In genomic region chr10:106509281-106510165, GRCm38 (mm10) we compare ENCODE assay signal across 15 mouse cellular contexts. TPM values are rescaled to one million over a fixed set of nuclear protein-coding genes. Genes with fewer than 3 reads are reported as not detected.
DNase-seq lines count a peak whose midpoint lies in the region; ATAC-seq and TF ChIP-seq lines count a peak whose summit lies in the region.
"Had no signal": no experiment of that assay in that cellular context is flagged by ENCODE, and none has a peak within 500 bp of the region (broad histone marks: within the 10 kb centered on the region; RNA-seq: fewer than 3 reads in every experiment).

No protein-coding gene starts in this region.

- no peaks in the 10 kb centered on the region for H3K27me3 ChIP-seq in hindbrain, embryonic 16.5 days (replicated peaks; ENCODE audit: control insufficient read depth, insufficient read depth, low read length)
- no peaks in the 10 kb centered on the region for H3K27me3 ChIP-seq in hindbrain, embryonic 14.5 days (ENCODE audit: control insufficient read depth, insufficient read depth, low read length)
- no peaks in the 10 kb centered on the region for H3K27me3 ChIP-seq in cerebellum, adult 2 months (ENCODE audit: control insufficient read depth, insufficient read depth, low read length)
- H3K27me3 ChIP-seq: forebrain, embryonic 13.5 days; heart, embryonic 12.5 days; hindbrain, embryonic 12.5 days; kidney, embryonic 15.5 days; Patski had no signal

- no peak overlapping the region for H3K4me2 ChIP-seq in hindbrain, embryonic 16.5 days (ENCODE audit: low read length)
- H3K4me2 ChIP-seq in hindbrain, embryonic 14.5 days (replicated peaks) = no peak overlapping the region
- H3K4me2 ChIP-seq: forebrain, embryonic 13.5 days; heart, embryonic 12.5 days; hindbrain, embryonic 12.5 days; kidney, embryonic 15.5 days had no signal

- no peak overlapping the region for H3K27ac ChIP-seq in hindbrain, embryonic 16.5 days (ENCODE audit: low read depth, low read length)
- no peak overlapping the region for H3K27ac ChIP-seq in hindbrain, embryonic 14.5 days
- H3K27ac ChIP-seq in cerebellum, adult 2 months (ENCODE audit: insufficient read depth, low read length) = peak overlapping the region; percentile 73; the same call in 1 of the 2 replicates
- H3K27ac ChIP-seq in olfactory bulb, adult 2 months (ENCODE audit: insufficient read depth, low read depth, low read length) = peak overlapping the region; percentile 82
- H3K27ac ChIP-seq: forebrain, embryonic 13.5 days; hindbrain, embryonic 12.5 days; kidney, embryonic 15.5 days; liver, embryonic 14.5 days had no signal

- H3K4me1 ChIP-seq in hindbrain, embryonic 16.5 days (ENCODE audit: control insufficient read depth, insufficient read depth, low read depth, low read length) = no peaks in the 10 kb centered on the region
- 0 out of 2 replicates have a peak, but pooled peaks cover 3% of the 10 kb centered on the region for H3K4me1 ChIP-seq in hindbrain, embryonic 14.5 days (replicated peaks; ENCODE audit: control insufficient read depth, insufficient read depth, low read length)
- no peaks in the 10 kb centered on the region; the same call in 1 of the 2 replicates for H3K4me1 ChIP-seq in cerebellum, adult 2 months (ENCODE audit: control insufficient read depth, insufficient read depth, low read length)
- H3K4me1 ChIP-seq in olfactory bulb, adult 2 months (ENCODE audit: control insufficient read depth, insufficient read depth, low read length) = no peaks in the 10 kb centered on the region
- H3K4me1 ChIP-seq: forebrain, embryonic 13.5 days; heart, embryonic 12.5 days; hindbrain, embryonic 12.5 days; kidney, embryonic 15.5 days had no signal

- peak; percentile 63; the same call in 1 of the 2 replicates for ATAC-seq in hindbrain, embryonic 16.5 days
- no peak for ATAC-seq in hindbrain, embryonic 14.5 days (ENCODE audit: low FRiP score)
- ATAC-seq: forebrain, embryonic 13.5 days; Patski had no signal

- H3K9ac ChIP-seq in hindbrain, embryonic 16.5 days (ENCODE audit: low read depth, low read length) = no peak overlapping the region
- H3K9ac ChIP-seq in hindbrain, embryonic 14.5 days = no peak overlapping the region
- H3K9ac ChIP-seq: forebrain, embryonic 13.5 days; heart, embryonic 12.5 days; hindbrain, embryonic 12.5 days; kidney, embryonic 15.5 days; liver, embryonic 14.5 days had no signal

- H3K9me3 ChIP-seq in hindbrain, embryonic 16.5 days (ENCODE audit: control insufficient read depth, low read length) = no peaks in the 10 kb centered on the region
- H3K9me3 ChIP-seq in hindbrain, embryonic 14.5 days (ENCODE audit: control insufficient read depth, low read length) = no peaks in the 10 kb centered on the region
- H3K9me3 ChIP-seq: forebrain, embryonic 13.5 days; heart, embryonic 12.5 days; hindbrain, embryonic 12.5 days; kidney, embryonic 15.5 days had no signal

- DNase-seq in hindbrain, embryonic 14.5 days (ENCODE audit: low spot score) = no peak
- DNase-seq in cerebellum, adult 2 months = peak; percentile 44 to 82
- DNase-seq in layer of hippocampus, adult 11-12 months (ENCODE audit: low spot score) = peak; percentile 25
- DNase-seq in kidney, adult 18-20 months = no peak
- DNase-seq in lung, postnatal 36 days = no peak
- DNase-seq: adrenal gland, adult 2 months had no signal

- no peaks in the 10 kb centered on the region for H3K36me3 ChIP-seq in hindbrain, embryonic 16.5 days (ENCODE audit: control insufficient read depth, insufficient read depth, low read length)
- H3K36me3 ChIP-seq in hindbrain, embryonic 14.5 days (replicated peaks; ENCODE audit: control insufficient read depth, insufficient read depth) = no peaks in the 10 kb centered on the region
- H3K36me3 ChIP-seq: heart, embryonic 12.5 days; hindbrain, embryonic 12.5 days; kidney, embryonic 15.5 days had no signal

- no peak for TF ChIP-seq POLR2A in cerebellum, adult 2 months (IDR thresholded peaks at IDR 0.05; ENCODE audit: borderline replicate concordance, insufficient read depth, low read length)
- no peak for TF ChIP-seq POLR2A in olfactory bulb, adult 2 months (IDR thresholded peaks at IDR 0.05; ENCODE audit: insufficient read depth, low read depth, low read length)

- WGBS in hindbrain, embryonic 16.5 days = 84% methylated on average over 6 of the region's 6 CpGs
- WGBS in hindbrain, embryonic 14.5 days = 89% methylated on average over 6 of the region's 6 CpGs
- 16% methylated on average over 6 of the region's 6 CpGs for WGBS in cerebellum, adult 2 months
- WGBS in olfactory bulb, adult 2 months = 37% methylated on average over 6 of the region's 6 CpGs

- no peak for TF ChIP-seq CTCF in cerebellum, adult 2 months (IDR thresholded peaks at IDR 0.05; ENCODE audit: borderline replicate concordance, insufficient read depth, low read depth, low read length)
- no peak for TF ChIP-seq CTCF in olfactory bulb, adult 2 months (IDR thresholded peaks at IDR 0.05; ENCODE audit: insufficient read depth, low read depth, low read length)

- H3K4me3 ChIP-seq in hindbrain, embryonic 16.5 days (ENCODE audit: low read length) = no peak overlapping the region
- H3K4me3 ChIP-seq in hindbrain, embryonic 14.5 days (replicated peaks; ENCODE audit: low read length) = no peak overlapping the region
- H3K4me3 ChIP-seq in cerebellum, adult 2 months (replicated peaks; ENCODE audit: insufficient read depth, low read depth, low read length) = no peak overlapping the region
- H3K4me3 ChIP-seq in olfactory bulb, adult 2 months (ENCODE audit: insufficient read depth, low read depth, low read length) = no peak overlapping the region
- H3K4me3 ChIP-seq: forebrain, embryonic 13.5 days; heart, embryonic 12.5 days; hindbrain, embryonic 12.5 days; kidney, embryonic 15.5 days; myocyte had no signal

RNA-seq across cellular contexts. Expression of gene Ppfia2, which starts 39.4 kb away (rescaled TPM):
- polyA plus RNA-seq in hindbrain, embryonic 16.5 days (2015; fragmentation: Nextera tagmentation; extraction: Ambion mirVana) = 29.3 and 31.5 TPM in 2 replicates
- polyA plus RNA-seq in hindbrain, embryonic 14.5 days (2014; fragmentation: Nextera tagmentation; extraction: Ambion mirVana) = 35.8 and 40.6 TPM in 2 replicates
- 24.3 and 25.8 TPM in 2 replicates for polyA plus RNA-seq in cerebellum, adult 2 months (2012; rRNA removed)
- 102 TPM in 1 of 2 replicates, not detected in the other for polyA plus RNA-seq in olfactory bulb, adult 2 months (2012; ENCODE audit: insufficient read depth, insufficient read length, low replicate concordance, missing spikeins)
- polyA plus RNA-seq: myocyte, Patski had no signal

Comparison
In these comparisons a context has a peak if more than half of its experiments do, and no peak if none do; other contexts are left out.
1. H3K27ac ChIP-seq: peak in cerebellum, adult 2 months (single experiment) and olfactory bulb, adult 2 months (single experiment); none in hindbrain, embryonic 16.5 days (single experiment) and hindbrain, embryonic 14.5 days (single experiment).
2. DNase-seq: peak in cerebellum, adult 2 months (2 of 2) and layer of hippocampus, adult 11-12 months (single experiment); none in hindbrain, embryonic 14.5 days (single experiment), kidney, adult 18-20 months (single experiment) and lung, postnatal 36 days (single experiment).